In the genomic region with DNA sequence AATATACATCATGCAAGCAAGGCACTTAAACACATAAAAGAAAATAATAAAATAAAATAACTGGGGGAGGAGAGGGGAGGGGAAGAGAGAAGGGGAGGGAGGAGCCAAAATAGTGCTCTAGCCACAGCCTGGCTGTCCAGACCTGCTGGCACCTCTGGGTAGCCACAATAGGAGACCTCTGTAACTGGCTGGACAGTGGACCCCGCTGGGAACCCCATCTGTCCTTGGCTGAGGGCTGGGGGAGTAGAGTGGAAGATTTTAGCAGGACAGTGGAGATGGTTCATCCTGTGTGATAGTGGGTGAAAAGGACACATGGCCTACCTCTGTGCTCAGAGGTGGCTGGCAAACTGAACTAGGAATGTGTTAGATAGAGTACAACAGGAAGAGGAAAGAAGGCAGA, we compare ENCODE assay signal across 35 mouse cellular contexts. TPM values are rescaled to one million over a fixed set of nuclear protein-coding genes. Genes with fewer than 3 reads are reported as not detected.
"Had no signal": no experiment of that assay in that cellular context is flagged by ENCODE, and none has a peak within 500 bp of the region (broad histone marks: within the 10 kb centered on the region; RNA-seq: fewer than 3 reads in every experiment).

No protein-coding gene starts in this region.

- H3K36me3 ChIP-seq: limb, embryonic 10.5 days; limb, embryonic 12.5 days; limb, embryonic 13.5 days; limb, embryonic 15.5 days; liver, embryonic 12.5 days; liver, embryonic 13.5 days; liver, embryonic 15.5 days; lung, embryonic 15.5 days; midbrain, embryonic 13.5 days; midbrain, embryonic 15.5 days; neural tube, embryonic 12.5 days had no signal

- H3K27ac ChIP-seq: limb, embryonic 10.5 days; limb, embryonic 12.5 days; limb, embryonic 13.5 days; limb, embryonic 15.5 days; liver, embryonic 12.5 days; liver, embryonic 13.5 days; liver, embryonic 14.5 days; liver, embryonic 15.5 days; lung, embryonic 15.5 days; macrophage; midbrain, embryonic 13.5 days; midbrain, embryonic 15.5 days; neural tube, embryonic 12.5 days had no signal

- H3K4me2 ChIP-seq: limb, embryonic 13.5 days; limb, embryonic 15.5 days; liver, embryonic 11.5 days; liver, embryonic 12.5 days; liver, embryonic 13.5 days; liver, embryonic 15.5 days; lung, embryonic 14.5 days; midbrain, embryonic 11.5 days; midbrain, embryonic 13.5 days; midbrain, embryonic 15.5 days had no signal

- H3K9ac ChIP-seq: limb, embryonic 12.5 days; limb, embryonic 13.5 days; limb, embryonic 15.5 days; liver, embryonic 12.5 days; liver, embryonic 13.5 days; liver, embryonic 14.5 days; liver, embryonic 15.5 days; liver, postnatal 0 days; lung, embryonic 14.5 days; lung, embryonic 15.5 days; midbrain, embryonic 13.5 days; midbrain, embryonic 15.5 days; neural tube, embryonic 12.5 days had no signal

- ATAC-seq: liver, embryonic 12.5 days; liver, postnatal 0 days; lung, postnatal 0 days; midbrain, embryonic 13.5 days; midbrain, embryonic 15.5 days had no signal

- H3K4me1 ChIP-seq: liver, embryonic 12.5 days had no signal

- H3K4me3 ChIP-seq: limb, embryonic 12.5 days; limb, embryonic 13.5 days; limb, embryonic 15.5 days; liver, embryonic 12.5 days; liver, embryonic 13.5 days; liver, embryonic 15.5 days; lung, embryonic 15.5 days; megakaryocyte, embryonic 14.5 days; midbrain, embryonic 13.5 days; midbrain, embryonic 15.5 days; myocyte; neural tube, embryonic 12.5 days had no signal

- H3K9me3 ChIP-seq: limb, embryonic 10.5 days; limb, embryonic 12.5 days; limb, embryonic 13.5 days; limb, embryonic 15.5 days; liver, embryonic 12.5 days; liver, embryonic 13.5 days; liver, embryonic 15.5 days; lung, embryonic 15.5 days; megakaryocyte, embryonic 14.5 days; midbrain, embryonic 13.5 days; midbrain, embryonic 15.5 days; neural tube, embryonic 12.5 days had no signal

- DNase-seq: left cerebral cortex, postnatal 4 days; liver; liver, embryonic 13.5 days; liver, postnatal 0 days; lung, adult 18-20 months; lung, adult 2 months; lung, embryonic 14.5 days; lung, postnatal 10 days; lung, postnatal 14 days; lung, postnatal 36 days; lung, postnatal 4 days; midbrain, embryonic 14.5 days had no signal

- H3K27me3 ChIP-seq: lung, embryonic 15.5 days; midbrain, embryonic 13.5 days; midbrain, embryonic 15.5 days; neural tube, embryonic 12.5 days had no signal

RNA-seq across cellular contexts. Expression of a gene that starts 1.1 kb away (rescaled TPM):
- polyA plus RNA-seq: liver, adult 2 months; liver, embryonic 13.5 days; liver, embryonic 14.5 days; liver, embryonic 15.5 days; liver, embryonic 16.5 days; liver, postnatal 0 days; lung, postnatal 0 days; macrophage; midbrain, embryonic 11.5 days; midbrain, embryonic 14.5 days; neural tube, embryonic 11.5 days had no signal

RNA-seq across cellular contexts. Expression of a gene that starts 2.8 kb away (rescaled TPM):
- polyA plus RNA-seq: limb, embryonic 10.5 days; limb, embryonic 11.5 days; limb, embryonic 12.5 days; liver, adult 2 months; liver, embryonic 11.5 days; liver, embryonic 12.5 days; liver, embryonic 13.5 days; liver, embryonic 15.5 days; liver, embryonic 16.5 days; liver, postnatal 0 days; midbrain, embryonic 11.5 days; midbrain, embryonic 13.5 days; midbrain, embryonic 14.5 days; midbrain, embryonic 15.5 days; midbrain, embryonic 16.5 days; midbrain, postnatal 0 days; neural tube, embryonic 11.5 days; neural tube, embryonic 12.5 days had no signal
